Mouse (Mus musculus) Patski (cell line): ENCODE data around the gene Lyzl6. TPM values are rescaled to one million over a fixed set of nuclear protein-coding genes. Genes with fewer than 3 reads are reported as not detected.

Experiments
- ATAC-seq: fragments of 100-300 bp; one replicate; pipeline ENCODE4 v1.8.0; 2021
- CTCF ChIA-PET: fragments of 350-600 bp; sonication (Branson Sonifier 250); formaldehyde crosslinking; loops from one replicate; lab custom pipeline; 2022; ENCODE audit warnings: inconsistent platforms; lab: Charles Lee
- POLR2A ChIA-PET: fragments of 350-600 bp; sonication (Branson Sonifier 250); formaldehyde crosslinking; loops from one replicate; lab custom pipeline; 2022; ENCODE audit warnings: antibody characterized with exemption, inconsistent platforms; lab: Charles Lee
- DNase-seq: peaks from one replicate; pipeline ENCODE4 v3.0.0-alpha.2; 2011; ENCODE audit warnings: low read depth, low spot score
- H3K27me3 ChIP-seq: fragments of 371-371 bp; one replicate; pipeline ENCODE4 v1.5.1; 2021
- CTCF ChIP-seq: fragments of 100-300 bp; IDR thresholded peaks from one replicate; pipeline ENCODE4 v1.5.1; 2021
- in situ Hi-C: fragments of 300-500 bp; cut with MboI; formaldehyde crosslinking; loops from 3 replicates; pipeline ENCODE4 v1.11.1; 2018; ENCODE audit warnings: low pct_unique_long_range_greater_than_20kb, mixed read lengths
- polyA plus RNA-seq: library from polyadenylated mRNA; unstranded; gene quantifications from one replicate; pipeline ENCODE4 v1.2.3, GENCODE M21; 2021

The Lyzl6 gene
- polyA plus RNA-seq, 1 experiment from 2014 or later, result not detected

GRCm38 (mm10) chr11:103645731-103646130, 7.0 kb upstream of the Lyzl6 start:
- ChIA-PET CTCF (no interaction called here), POLR2A (no interaction called here)
- in situ Hi-C loops, result no loop called here
- TF ChIP-seq CTCF, result no peak
- DNase-seq (no peak), ATAC-seq (no peak)
- peaks cover 57% of the 10 kb centered on the region for H3K27me3 ChIP-seq

GRCm38 (mm10) chr11:103643211-103643610, 4.5 kb upstream of the Lyzl6 start:
- ChIA-PET POLR2A (no interaction called here), CTCF (interaction anchor here (1.4 kb wide), 1 partner anchor 116 kb away, joined by 3 read pairs; no protein-coding TSS in a partner anchor)
- in situ Hi-C loops, result loop anchor here (5.0 kb wide), 1 partner anchor 269 kb away; no protein-coding TSS in a partner anchor
- ATAC-seq (no peak), DNase-seq (no peak)
- no peak for TF ChIP-seq CTCF
- H3K27me3 ChIP-seq, result peaks cover 62% of the 10 kb centered on the region

GRCm38 (mm10) chr11:103639407-103639946, 787 bp upstream of the Lyzl6 start:
- in situ Hi-C loops, result no loop called here
- ChIA-PET POLR2A (no interaction called here), CTCF (interaction anchor here (0.8 to 2.6 kb wide), 13 partner anchors 10 to 277 kb away, joined by 3 to 14 read pairs (median 4); partner anchors contain the start of genes Gosr2 and Rprml)
- DNase-seq (no peak), ATAC-seq (no peak)
- TF ChIP-seq CTCF, result peak; percentile 97
- H3K27me3 ChIP-seq, result peaks cover 41% of the 10 kb centered on the region

GRCm38 (mm10) chr11:103636261-103636660, 2.4 kb downstream of the Lyzl6 start:
- POLR2A ChIA-PET, result no interaction called here
- ATAC-seq (no peak), DNase-seq (no peak)
- no peak for TF ChIP-seq CTCF
- CTCF ChIA-PET, result no interaction called here
- in situ Hi-C loops, result no loop called here
- peaks cover 44% of the 10 kb centered on the region for H3K27me3 ChIP-seq

- TF ChIP-seq CTCF, result no peak
- ChIA-PET POLR2A (no interaction called here), CTCF (no interaction called here)
- DNase-seq (no peak), ATAC-seq (no peak)
- in situ Hi-C loops, result no loop called here
- H3K27me3 ChIP-seq, result peaks cover 41% of the 10 kb centered on the region
These were observed 3.2 kb downstream of the Lyzl6 start for GRCm38 (mm10) chr11:103635481-103635880.

- CTCF ChIA-PET, result no interaction called here
- H3K27me3 ChIP-seq, result peaks cover 38% of the 10 kb centered on the region
- ATAC-seq, result no peak
- POLR2A ChIA-PET, result no interaction called here
- in situ Hi-C loops, result no loop called here
- no peak for TF ChIP-seq CTCF
- DNase-seq, result no peak
These were observed 3.9 kb downstream of the Lyzl6 start for GRCm38 (mm10) chr11:103634806-103635205.

- ATAC-seq (no peak), DNase-seq (no peak)
- no peak for TF ChIP-seq CTCF
- H3K27me3 ChIP-seq, result peaks cover 54% of the 10 kb centered on the region
- ChIA-PET POLR2A (no interaction called here), CTCF (no interaction called here)
- in situ Hi-C loops, result no loop called here
These were observed 11.2 kb downstream of the Lyzl6 start for GRCm38 (mm10) chr11:103627453-103627852.

- ChIA-PET CTCF (interaction anchor here (0.8 to 1.4 kb wide), 2 partner anchors 10 to 18 kb away, joined by 3 to 4 read pairs; no protein-coding TSS in a partner anchor), POLR2A (no interaction called here)
- no peak for DNase-seq
- H3K27me3 ChIP-seq, result peaks cover 77% of the 10 kb centered on the region
- TF ChIP-seq CTCF, result no peak
- in situ Hi-C loops, result no loop called here
- ATAC-seq, result no peak
These were observed 17.6 kb downstream of the Lyzl6 start, which contains the start of gene Gm884 for GRCm38 (mm10) chr11:103621040-103621439. TSS of gene Gm884 (minus strand) at chr11:103621140.

- TF ChIP-seq CTCF, result no peak
- POLR2A ChIA-PET, result no interaction called here
- in situ Hi-C loops, result no loop called here
- DNase-seq (no peak), ATAC-seq (no peak)
- CTCF ChIA-PET, result interaction anchor here (0.8 to 1.0 kb wide), 2 partner anchors 10 kb away, joined by 3 read pairs; partner anchors contain the start of gene Gm884
- H3K27me3 ChIP-seq, result peaks cover 75% of the 10 kb centered on the region
These were observed 27.9 kb downstream of the Lyzl6 start for GRCm38 (mm10) chr11:103610772-103611171.

GRCm38 (mm10) chr11:103606611-103607010, 32.1 kb downstream of the Lyzl6 start:
- DNase-seq (no peak), ATAC-seq (no peak)
- ChIA-PET POLR2A (no interaction called here), CTCF (no interaction called here)
- in situ Hi-C loops, result no loop called here
- no peak for TF ChIP-seq CTCF
- H3K27me3 ChIP-seq, result peaks cover 46% of the 10 kb centered on the region

Other genes with a start within 250 kb of the Lyzl6 start
- gene Plekhm1, start 226.2 kb downstream of the Lyzl6 start, polyA plus RNA-seq, result 33.5 TPM
- gene Lrrc37a, start 134.3 kb downstream of the Lyzl6 start, polyA plus RNA-seq, result not detected
- not detected for gene Gm884, start 17.8 kb downstream of the Lyzl6 start, polyA plus RNA-seq
- gene Rprml, start 10.7 kb upstream of the Lyzl6 start, polyA plus RNA-seq, result not detected
- 82.3 TPM for gene Gosr2, start 59.0 kb upstream of the Lyzl6 start, polyA plus RNA-seq
- not detected for gene Wnt9b, start 110.9 kb upstream of the Lyzl6 start, polyA plus RNA-seq
- not detected for gene Wnt3, start 135.3 kb upstream of the Lyzl6 start, polyA plus RNA-seq